Mouse (Mus musculus) limb, embryonic 12.5 days (tissue): ENCODE measurements around the gene Gdap2. TPM values are rescaled to one million over a fixed set of nuclear protein-coding genes. Genes with fewer than 3 reads are reported as not detected.

Experiments used
- ATAC-seq: fragments of 200-750 bp; cut with Nextera tagmentation; 2 replicates; pipeline ENCODE4 v1.8.0; 2017; ENCODE audit warnings: low read depth, moderate TSS enrichment; ENCODE audit not compliant: insufficient number of reproducible peaks, insufficient read depth, low FRiP score, low TSS enrichment
- H3K27ac ChIP-seq: fragments of 300-500 bp; sonication (generic); 2 replicates; pipeline ENCODE4 v1.5.1; 2016; ENCODE audit warnings: mild to moderate bottlenecking, moderate library complexity
- H3K27me3 ChIP-seq: fragments of 300-500 bp; sonication (generic); 2 replicates; pipeline ENCODE4 v1.6.1; 2016; ENCODE audit warnings: mild to moderate bottlenecking, moderate library complexity
- H3K36me3 ChIP-seq: fragments of 300-500 bp; sonication (generic); 2 replicates; pipeline ENCODE4 v1.6.1; 2016; ENCODE audit warnings: mild to moderate bottlenecking, moderate library complexity
- H3K4me1 ChIP-seq: fragments of 300-500 bp; sonication (generic); replicated peaks from 2 replicates; pipeline ENCODE4 v1.6.1; 2016
- H3K4me2 ChIP-seq: fragments of 300-500 bp; sonication (generic); 2 replicates; pipeline ENCODE4 v1.6.1; 2016; ENCODE audit warnings: mild to moderate bottlenecking, moderate library complexity
- H3K4me3 ChIP-seq: fragments of 300-500 bp; sonication (generic); replicated peaks from 2 replicates; pipeline ENCODE4 v1.5.1; 2016; ENCODE audit warnings: mild to moderate bottlenecking
- H3K9ac ChIP-seq: fragments of 300-500 bp; sonication (generic); replicated peaks from 2 replicates; pipeline ENCODE4 v1.6.1; 2016; ENCODE audit warnings: mild to moderate bottlenecking, moderate library complexity
- H3K9me3 ChIP-seq: fragments of 300-500 bp; sonication (generic); 2 replicates; pipeline ENCODE4 v1.6.1; 2016; ENCODE audit warnings: mild to moderate bottlenecking, moderate library complexity
- WGBS: fragments of 180-500 bp; shearing (Covaris S2); methylation state at CpG from one replicate; pipeline ENCODE4 v1.1.7; 2016; 5-methylcytosine and 5-hydroxymethylcytosine counted together
- polyA plus RNA-seq: library from polyadenylated mRNA; unstranded; fragments of >200 nt; fragmentation: Nextera tagmentation; extraction: Ambion mirVana; gene quantifications from 2 replicates; pipeline ENCODE4 v1.2.1, GENCODE M21; 2016

The Gdap2 gene
- 22.5 and 26.8 TPM in 2 replicates for polyA plus RNA-seq

DNA sequence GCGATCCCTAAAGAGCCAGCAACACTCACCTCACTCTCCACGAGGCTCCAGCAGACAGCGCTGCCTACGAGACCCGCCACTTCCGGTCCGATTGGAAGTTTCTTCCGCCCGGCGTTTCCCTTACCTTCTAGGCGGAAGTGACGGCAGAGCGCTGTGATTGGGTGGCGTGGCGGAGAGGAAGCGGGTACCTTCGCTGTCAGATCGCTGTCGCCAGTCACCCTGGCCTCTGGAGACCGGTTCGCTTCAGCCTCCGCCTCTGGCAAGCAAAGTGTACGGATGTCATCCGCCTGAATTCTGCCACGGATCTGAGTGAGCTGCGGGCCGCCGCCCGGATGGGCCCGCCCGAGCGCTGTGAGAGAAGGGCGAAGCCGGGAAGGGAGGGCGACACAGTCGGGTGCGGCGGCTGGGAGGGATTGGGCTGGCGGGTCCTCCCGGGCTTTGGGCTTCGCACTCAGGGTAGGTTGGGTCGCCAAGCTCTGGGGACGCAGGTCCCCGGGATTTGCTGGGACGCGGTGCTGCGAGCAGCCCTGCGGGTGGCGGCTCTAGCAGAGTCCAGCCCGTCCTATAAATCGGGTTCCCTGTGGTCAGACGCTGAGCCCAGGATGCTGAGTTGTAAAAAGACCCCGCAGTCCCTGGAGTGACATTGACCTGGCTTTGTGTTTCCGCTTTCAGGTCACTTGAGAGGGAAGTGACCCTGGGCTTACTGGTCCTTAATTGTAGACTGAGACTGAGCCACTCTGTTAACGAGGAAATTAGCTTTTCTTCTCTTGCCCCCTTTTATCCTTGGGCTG is at the start of gene Gdap2, which contains the start of gene Wdr3:
TSS of gene Gdap2 (plus strand) at position 67 of the 791 bp plus-strand sequence.
TSS of gene Wdr3 (minus strand) at position 93 of the 791 bp plus-strand sequence.
- H3K4me3 ChIP-seq, result peak within 1 kb of the TSS; percentile 79
- no peaks in the 10 kb centered on the region for H3K27me3 ChIP-seq
- H3K27ac ChIP-seq, result peak within 1 kb of the TSS; percentile 66
- H3K4me1 ChIP-seq, result peaks cover 7% of the 10 kb centered on the region
- H3K36me3 ChIP-seq, result peaks cover 20% of the 10 kb centered on the region
- ATAC-seq, result peak; percentile 94
- WGBS, result 1% methylated on average over 55 of the region's 55 CpGs
- peak within 1 kb of the TSS; percentile 78 for H3K9ac ChIP-seq
- peak within 1 kb of the TSS; percentile 80 for H3K4me2 ChIP-seq
- no peaks in the 10 kb centered on the region for H3K9me3 ChIP-seq

- Histone ChIP-seq H3K36me3 (no peaks in the 10 kb centered on the region), H3K9me3 (no peaks in the 10 kb centered on the region), H3K27me3 (no peaks in the 10 kb centered on the region), H3K4me2 (no peak overlapping the region), H3K4me3 (no peak overlapping the region), H3K9ac (no peak overlapping the region), H3K4me1 (no peaks in the 10 kb centered on the region), H3K27ac (no peak overlapping the region)
- WGBS, result 83% methylated on average over 2 of the region's 2 CpGs
- no peak for ATAC-seq
These were observed 43.5 kb upstream of the Gdap2 start for GRCm38 (mm10) chr3:100118681-100119080.

DNA sequence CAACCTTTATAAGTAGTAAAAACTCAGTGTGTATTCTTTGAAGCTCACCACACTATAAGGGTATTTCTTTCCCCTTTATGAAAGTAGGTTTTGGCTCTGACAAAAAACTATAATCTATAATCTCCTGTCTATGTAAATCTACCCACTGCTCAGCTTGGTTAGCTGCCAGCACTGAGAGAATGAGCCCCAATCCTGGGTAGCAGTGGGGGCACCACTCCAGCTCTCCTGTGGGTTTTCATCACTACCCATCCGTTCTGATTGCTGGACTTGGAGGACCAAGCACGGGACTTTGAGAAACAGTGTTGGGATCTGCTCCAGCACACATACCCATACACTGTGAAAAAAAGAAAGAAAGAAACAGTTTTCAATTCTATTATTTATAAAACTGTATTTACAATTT is 40.2 kb upstream of the Gdap2 start:
- Histone ChIP-seq H3K4me3 (no peak overlapping the region), H3K4me2 (no peak overlapping the region), H3K9ac (no peak overlapping the region), H3K36me3 (no peaks in the 10 kb centered on the region), H3K27ac (no peak overlapping the region), H3K27me3 (no peaks in the 10 kb centered on the region), H3K4me1 (no peaks in the 10 kb centered on the region), H3K9me3 (no peaks in the 10 kb centered on the region)
- no peak for ATAC-seq
- 86% methylated on average over 2 of the region's 2 CpGs for WGBS

DNA sequence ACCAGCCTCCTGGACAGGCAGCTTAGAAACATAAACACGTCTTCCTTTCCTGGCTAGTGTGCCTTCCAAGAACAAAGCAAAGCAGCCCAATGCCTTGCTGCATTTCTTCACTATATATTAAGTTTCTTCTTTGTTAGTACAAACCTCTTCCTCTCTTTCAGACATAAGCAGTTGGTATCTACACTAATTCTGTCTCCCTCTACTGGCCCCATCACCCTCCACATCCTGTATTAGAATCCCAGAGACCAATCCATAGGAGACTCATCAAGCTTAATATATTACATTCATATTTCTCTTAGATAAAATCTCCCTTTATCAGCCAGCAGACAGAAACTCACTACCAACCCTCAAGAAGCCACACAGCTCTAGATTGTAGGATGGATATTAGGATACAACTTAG is 39.7 kb upstream of the Gdap2 start:
- no peaks in the 10 kb centered on the region for H3K27me3 ChIP-seq
- WGBS, result 72% methylated on average over 1 of the region's 1 CpGs
- no peak overlapping the region for H3K4me3 ChIP-seq
- no peak overlapping the region for H3K9ac ChIP-seq
- no peaks in the 10 kb centered on the region for H3K36me3 ChIP-seq
- H3K4me1 ChIP-seq, result no peaks in the 10 kb centered on the region
- no peak for ATAC-seq
- no peak overlapping the region for H3K27ac ChIP-seq
- no peaks in the 10 kb centered on the region for H3K9me3 ChIP-seq
- no peak overlapping the region for H3K4me2 ChIP-seq

- peaks cover 7% of the 10 kb centered on the region for H3K4me1 ChIP-seq
- 87% methylated on average over 15 of the region's 15 CpGs for WGBS
- no peaks in the 10 kb centered on the region for H3K9me3 ChIP-seq
- peak overlapping the region; percentile 78 for H3K9ac ChIP-seq
- ATAC-seq, result no peak
- H3K4me2 ChIP-seq, result peak overlapping the region; percentile 80
- H3K27ac ChIP-seq, result no peak overlapping the region
- H3K36me3 ChIP-seq, result peaks cover 37% of the 10 kb centered on the region
- H3K27me3 ChIP-seq, result no peaks in the 10 kb centered on the region
- H3K4me3 ChIP-seq, result peak overlapping the region; percentile 79
These were observed 1.3 kb upstream of the Gdap2 start for GRCm38 (mm10) chr3:100160682-100161445.

DNA sequence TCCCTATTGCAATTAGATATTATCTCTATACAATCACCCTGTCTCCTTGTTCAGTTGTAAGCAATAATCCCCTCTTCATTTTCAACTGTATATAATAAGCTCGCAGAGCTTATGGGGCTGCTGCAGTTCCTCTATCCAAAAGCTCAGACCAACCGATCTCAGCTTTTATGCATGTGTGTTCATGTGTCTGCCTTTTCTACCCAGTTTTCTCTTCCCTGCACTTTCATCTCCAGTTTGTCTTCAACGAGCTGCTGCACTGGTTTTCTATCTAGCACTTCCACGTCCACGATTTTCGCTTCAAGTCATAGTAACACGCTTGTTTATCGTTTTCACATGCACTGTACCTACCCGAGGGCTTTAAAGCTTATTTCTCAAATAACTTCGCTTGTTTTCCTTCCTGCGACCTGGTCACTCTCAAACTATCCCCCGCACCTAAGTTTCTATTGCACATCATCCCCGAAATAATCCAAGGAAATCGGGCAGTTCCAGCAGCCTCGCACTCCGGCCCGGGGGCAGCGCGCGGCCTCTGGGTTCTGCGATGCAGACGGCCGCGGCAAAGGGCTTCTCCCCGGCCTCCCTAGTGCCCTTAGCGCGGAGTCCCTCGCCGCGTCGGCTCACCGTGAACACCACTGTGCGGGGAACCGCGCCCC is 391 bp upstream of the Gdap2 start:
- Histone ChIP-seq H3K27me3 (no peaks in the 10 kb centered on the region), H3K4me1 (peaks cover 7% of the 10 kb centered on the region), H3K4me2 (peak overlapping the region; percentile 80), H3K27ac (peak overlapping the region; percentile 66; the same call in 1 of the 2 replicates), H3K9me3 (no peaks in the 10 kb centered on the region), H3K36me3 (peaks cover 27% of the 10 kb centered on the region), H3K9ac (peak overlapping the region; percentile 78), H3K4me3 (peak overlapping the region; percentile 79)
- ATAC-seq, result no peak
- WGBS, result 2% methylated on average over 35 of the region's 35 CpGs

- Histone ChIP-seq H3K4me3 (no peak overlapping the region), H3K9me3 (no peaks in the 10 kb centered on the region), H3K27ac (no peak overlapping the region), H3K9ac (no peak overlapping the region), H3K4me2 (no peak overlapping the region), H3K4me1 (peaks cover 7% of the 10 kb centered on the region), H3K36me3 (peaks cover 16% of the 10 kb centered on the region), H3K27me3 (no peaks in the 10 kb centered on the region)
- WGBS, result 78% methylated on average over 2 of the region's 2 CpGs
- no peak for ATAC-seq
These were observed 1.4 kb downstream of the Gdap2 start for GRCm38 (mm10) chr3:100163556-100163955.

GRCm38 (mm10) chr3:100164991-100165390 is 2.8 kb downstream of the Gdap2 start:
- peaks cover 8% of the 10 kb centered on the region; the same call in 1 of the 2 replicates for H3K36me3 ChIP-seq
- H3K27ac ChIP-seq, result no peak overlapping the region
- H3K9me3 ChIP-seq, result no peaks in the 10 kb centered on the region
- H3K4me1 ChIP-seq, result peaks cover 7% of the 10 kb centered on the region
- no peaks in the 10 kb centered on the region for H3K27me3 ChIP-seq
- no peak for ATAC-seq
- no peak overlapping the region for H3K4me3 ChIP-seq
- H3K9ac ChIP-seq, result no peak overlapping the region
- H3K4me2 ChIP-seq, result no peak overlapping the region

DNA sequence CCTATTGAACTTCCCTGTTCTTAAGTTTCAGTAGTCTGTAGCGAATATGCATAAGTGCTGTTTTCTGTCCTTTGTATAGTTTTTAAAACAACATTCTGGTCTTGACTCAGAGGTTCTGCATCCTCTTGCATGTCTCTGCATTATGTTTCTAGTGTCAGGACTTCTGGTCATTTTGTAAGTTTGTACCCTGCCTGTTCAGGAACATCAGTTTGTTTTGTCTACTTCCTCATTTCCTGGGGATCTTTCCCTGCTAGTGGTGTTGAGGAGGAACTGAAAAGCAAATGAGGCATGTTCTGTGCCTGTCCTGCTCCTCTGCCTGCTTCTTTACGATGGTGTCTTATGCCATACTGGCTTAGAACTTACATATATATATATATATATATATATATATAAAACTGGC is 13.8 kb downstream of the Gdap2 start:
- no peak overlapping the region for H3K4me2 ChIP-seq
- H3K4me3 ChIP-seq, result no peak overlapping the region
- WGBS, result 93% methylated on average over 2 of the region's 2 CpGs
- no peaks in the 10 kb centered on the region for H3K4me1 ChIP-seq
- no peaks in the 10 kb centered on the region for H3K9me3 ChIP-seq
- no peaks in the 10 kb centered on the region for H3K27me3 ChIP-seq
- no peak overlapping the region for H3K27ac ChIP-seq
- ATAC-seq, result no peak
- no peak overlapping the region for H3K9ac ChIP-seq
- H3K36me3 ChIP-seq, result peaks cover 66% of the 10 kb centered on the region

GRCm38 (mm10) chr3:100180471-100180870 is 18.3 kb downstream of the Gdap2 start:
- WGBS, result 76% methylated on average over 3 of the region's 3 CpGs
- Histone ChIP-seq H3K4me2 (no peak overlapping the region), H3K4me3 (no peak overlapping the region), H3K27ac (no peak overlapping the region), H3K4me1 (no peaks in the 10 kb centered on the region), H3K27me3 (no peaks in the 10 kb centered on the region), H3K9ac (no peak overlapping the region), H3K36me3 (peaks cover 50% of the 10 kb centered on the region), H3K9me3 (no peaks in the 10 kb centered on the region)
- ATAC-seq, result no peak

- H3K4me3 ChIP-seq, result no peak overlapping the region
- H3K27ac ChIP-seq, result no peak overlapping the region
- H3K4me1 ChIP-seq, result no peaks in the 10 kb centered on the region
- ATAC-seq, result 0 out of 2 replicates have a peak, but pooled peaks have one; percentile 26
- no peaks in the 10 kb centered on the region for H3K9me3 ChIP-seq
- no peak overlapping the region for H3K9ac ChIP-seq
- no peaks in the 10 kb centered on the region for H3K27me3 ChIP-seq
- peaks cover 23% of the 10 kb centered on the region; the same call in 1 of the 2 replicates for H3K36me3 ChIP-seq
- 45% methylated on average over 1 of the region's 1 CpGs for WGBS
- no peak overlapping the region for H3K4me2 ChIP-seq
These were observed 27.3 kb downstream of the Gdap2 start for GRCm38 (mm10) chr3:100189444-100189843.
